Mouse (Mus musculus) G1E-ER4 (cell line): ENCODE results near the gene Slc25a25. TPM values are rescaled to one million over a fixed set of nuclear protein-coding genes. Genes with fewer than 3 reads are reported as not detected.

ENCODE experiments used
- GATA1 ChIP-seq: IDR thresholded peaks from one replicate; pipeline ENCODE4 v1.8.0; 2012; ENCODE audit warnings: low read length, inconsistent platforms
- polyA plus RNA-seq: library from polyadenylated mRNA; stranded (reverse); fragments of >175 nt; gene quantifications from 2 replicates; pipeline ENCODE4 v1.2.3, GENCODE M21; 2012

The Slc25a25 gene
- polyA plus RNA-seq, 1 experiment = 11.7 TPM

GRCm38 (mm10) chr2:32420066-32420608 lies 31.1 kb downstream of the Slc25a25 start:
- TF ChIP-seq GATA1 = no peak

DNA sequence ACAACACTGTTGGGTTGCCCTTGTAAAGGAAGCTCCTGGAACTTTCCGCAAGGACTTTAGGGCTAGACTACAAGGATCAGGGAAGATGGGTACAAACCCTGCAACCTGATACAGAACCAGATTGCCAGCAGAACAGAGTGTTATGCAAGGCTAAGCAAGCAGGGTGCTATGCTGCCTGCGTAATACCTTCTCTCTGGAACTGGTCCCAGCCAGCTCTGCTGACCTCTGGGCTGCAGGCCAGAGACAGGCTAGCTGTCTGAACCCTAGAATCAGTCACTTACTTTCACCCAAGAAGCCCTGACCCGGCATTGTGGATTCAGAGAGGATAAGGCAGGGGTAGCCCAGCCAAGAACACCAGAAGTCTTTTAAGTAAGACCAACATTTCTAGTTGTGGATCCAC lies 31.9 kb downstream of the Slc25a25 start:
- no peak for TF ChIP-seq GATA1

GRCm38 (mm10) chr2:32418430-32419151 lies 32.7 kb downstream of the Slc25a25 start:
- no peak for TF ChIP-seq GATA1

GRCm38 (mm10) chr2:32417486-32417885 lies 33.8 kb downstream of the Slc25a25 start:
- no peak for TF ChIP-seq GATA1

- no peak for TF ChIP-seq GATA1
Measured at GRCm38 (mm10) chr2:32416556-32416955, 34.7 kb downstream of the Slc25a25 start.

DNA sequence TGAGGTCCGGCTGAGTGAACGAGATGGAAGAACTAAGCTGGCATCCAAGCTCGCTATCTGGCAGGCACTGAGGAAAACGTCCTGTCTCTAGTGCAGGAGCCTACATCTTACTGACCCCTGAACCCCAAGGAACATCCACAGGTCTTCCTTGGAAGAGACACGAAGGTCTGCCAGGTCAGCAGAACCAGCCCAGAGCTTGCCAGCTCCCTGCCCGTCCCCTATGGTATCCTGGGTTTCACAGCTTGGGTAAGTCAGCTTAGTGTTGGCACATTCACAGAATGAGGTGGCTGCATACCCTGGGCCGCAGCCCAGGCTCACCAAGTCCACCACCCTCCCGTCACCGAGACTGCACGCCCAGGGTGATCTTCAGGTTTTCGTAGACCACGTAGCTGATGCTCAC lies 35.4 kb downstream of the Slc25a25 start:
- TF ChIP-seq GATA1 = no peak

DNA sequence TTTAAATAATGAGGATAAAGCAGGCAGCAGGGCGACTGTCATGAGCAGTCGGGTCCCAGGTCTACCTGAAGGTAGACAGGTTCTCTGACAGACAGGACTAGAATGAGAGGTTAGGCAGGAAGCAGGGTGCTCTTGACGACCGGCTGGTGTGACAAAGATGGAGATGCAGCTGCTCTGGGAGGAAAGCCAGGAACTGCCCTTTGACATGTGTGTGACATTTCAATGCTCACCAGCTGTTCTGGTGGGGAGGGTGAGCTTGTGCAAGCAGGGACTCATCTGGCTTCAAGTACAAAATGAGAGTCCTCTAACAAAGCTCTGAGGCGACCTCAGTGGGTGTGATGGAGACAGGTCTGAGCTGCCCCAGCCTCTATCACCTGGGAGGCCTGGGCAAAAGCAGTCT lies 37.3 kb downstream of the Slc25a25 start:
- TF ChIP-seq GATA1 = no peak

DNA sequence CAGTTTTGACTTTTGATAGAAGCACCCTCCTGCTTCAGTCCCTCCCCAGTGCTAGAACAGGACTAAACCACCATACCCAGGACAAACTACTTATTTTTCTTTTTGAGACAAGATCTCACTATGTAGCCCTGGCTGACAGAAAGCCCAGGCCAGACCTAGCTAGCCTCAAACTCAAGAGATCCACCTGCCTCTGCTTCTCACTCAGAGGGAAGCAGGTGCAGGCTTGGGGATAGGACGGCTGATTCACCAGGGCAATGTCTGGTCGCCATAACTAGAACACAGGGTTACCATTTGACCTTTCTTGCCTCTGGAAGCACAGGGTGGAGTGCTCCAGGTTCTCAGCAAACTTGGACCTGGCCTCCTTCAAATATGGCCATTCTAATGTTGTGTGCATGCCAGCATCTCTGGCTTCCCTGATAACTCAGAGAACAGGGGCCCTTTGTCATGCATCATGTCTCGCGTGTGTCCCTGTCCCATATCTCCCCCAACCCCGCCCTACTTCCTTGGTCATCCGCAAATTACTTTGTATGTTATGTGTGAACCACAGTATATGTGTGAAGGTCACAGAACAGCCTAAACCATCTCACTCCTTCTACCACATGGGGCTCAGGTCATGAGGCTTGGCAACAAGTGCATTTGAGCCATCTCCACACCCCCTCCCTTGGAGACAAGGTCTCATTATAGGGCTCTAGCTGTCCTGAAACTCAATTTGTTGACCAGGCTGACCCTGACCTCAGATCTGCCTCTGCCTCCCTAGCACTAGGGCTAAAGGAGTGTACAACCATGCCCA lies 38.3 kb downstream of the Slc25a25 start:
- no peak for TF ChIP-seq GATA1

- TF ChIP-seq GATA1 = no peak
Measured at GRCm38 (mm10) chr2:32411407-32411806, 39.8 kb downstream of the Slc25a25 start.

DNA sequence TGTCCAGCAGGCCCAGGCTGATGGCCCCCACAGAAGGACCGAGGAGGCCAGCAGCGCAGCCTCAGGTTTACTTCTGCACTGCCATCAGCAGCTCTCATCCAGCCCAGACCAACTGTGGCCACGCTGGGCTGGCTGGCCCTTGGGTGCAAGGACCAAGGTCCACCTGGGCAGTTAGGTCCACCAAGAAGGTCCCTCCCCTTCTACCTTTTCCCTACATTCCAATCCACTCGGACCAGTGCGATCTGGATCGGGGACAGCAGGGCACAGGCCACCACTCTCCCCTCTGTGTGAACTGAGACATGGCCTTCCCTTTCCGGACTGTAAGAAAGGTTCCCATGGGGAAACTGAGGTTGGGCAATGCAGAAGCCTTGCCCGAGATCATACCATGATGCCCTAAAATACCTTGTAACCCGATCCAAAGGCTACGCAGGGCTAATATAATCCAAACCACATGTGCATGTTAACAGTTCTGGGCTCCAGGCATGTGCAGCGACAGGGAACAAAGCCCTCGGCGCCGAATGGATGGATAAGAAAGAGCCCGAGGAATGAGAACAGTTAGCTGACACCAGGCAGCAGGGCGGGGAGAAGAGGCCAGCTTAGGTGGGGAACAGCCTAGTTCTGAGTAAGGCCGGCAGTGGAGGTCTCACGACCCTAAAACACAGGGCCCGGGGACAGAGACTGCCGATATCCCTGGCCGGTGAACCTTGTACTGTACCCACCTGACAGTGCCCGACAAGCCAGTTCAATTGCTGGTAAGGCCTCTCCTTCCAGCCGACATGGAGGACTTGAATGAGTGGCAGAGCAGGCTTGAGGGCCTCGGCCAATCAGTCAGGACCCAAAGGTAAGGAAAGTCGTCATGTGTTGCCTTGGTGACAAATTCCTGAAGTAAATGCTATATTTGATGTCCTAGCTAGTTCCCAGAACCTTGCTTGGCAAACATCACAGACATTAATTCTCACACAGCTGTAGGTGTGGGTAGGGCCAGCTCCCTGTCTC lies 42.5 kb downstream of the Slc25a25 start:
- TF ChIP-seq GATA1 = no peak

GRCm38 (mm10) chr2:32407144-32407824 lies 44.0 kb downstream of the Slc25a25 start:
- no peak for TF ChIP-seq GATA1

GRCm38 (mm10) chr2:32404663-32405062 lies 46.6 kb downstream of the Slc25a25 start:
- no peak for TF ChIP-seq GATA1

GRCm38 (mm10) chr2:32396695-32397094 lies 54.5 kb downstream of the Slc25a25 start:
- no peak for TF ChIP-seq GATA1

- TF ChIP-seq GATA1 = no peak
Measured at GRCm38 (mm10) chr2:32395946-32396621, 55.2 kb downstream of the Slc25a25 start.
